Mouse (Mus musculus) liver, embryonic 11.5 days (tissue): ENCODE measurements around the gene Slc16a14. TPM values are rescaled to one million over a fixed set of nuclear protein-coding genes. Genes with fewer than 3 reads are reported as not detected.

Experiments used
- ATAC-seq: fragments of 200-750 bp; cut with Nextera tagmentation; replicated peaks from 2 replicates; pipeline ENCODE4 v1.8.0; 2017; ENCODE audit warnings: moderate number of reproducible peaks, mild to moderate bottlenecking, moderate TSS enrichment, moderate library complexity; ENCODE audit not compliant: low FRiP score
- DNase-seq: peaks from one replicate; pipeline ENCODE4 v3.0.0-alpha.2; 2017; ENCODE audit warnings: low spot score
- H3K27ac ChIP-seq: fragments of 300-500 bp; sonication (generic); 2 replicates; pipeline ENCODE4 v1.5.1; 2014; ENCODE audit warnings: mild to moderate bottlenecking, low read depth, low read length, control low read depth
- H3K27me3 ChIP-seq: fragments of 300-500 bp; sonication (generic); replicated peaks from 2 replicates; pipeline ENCODE4 v1.6.1; 2014; ENCODE audit warnings: low read length, mixed read lengths; ENCODE audit not compliant: control insufficient read depth, insufficient read depth
- H3K36me3 ChIP-seq: fragments of 300-500 bp; sonication (generic); 2 replicates; pipeline ENCODE4 v1.6.1; 2014; ENCODE audit warnings: mild to moderate bottlenecking, low read length, moderate library complexity, mixed read lengths; ENCODE audit not compliant: control insufficient read depth, insufficient read depth
- H3K4me1 ChIP-seq: fragments of 300-500 bp; sonication (generic); replicated peaks from 2 replicates; pipeline ENCODE4 v1.6.1; 2014; ENCODE audit warnings: low read length, mixed read lengths; ENCODE audit not compliant: control insufficient read depth, insufficient read depth
- H3K4me2 ChIP-seq: fragments of 300-500 bp; sonication (generic); 2 replicates; pipeline ENCODE4 v1.6.1; 2014; ENCODE audit warnings: mild to moderate bottlenecking, control low read depth, moderate library complexity
- H3K4me3 ChIP-seq: fragments of 300-500 bp; sonication (generic); 2 replicates; pipeline ENCODE4 v1.5.1; 2014; ENCODE audit warnings: low read depth, low read length, control low read depth
- H3K9ac ChIP-seq: fragments of 300-500 bp; sonication (generic); 2 replicates; pipeline ENCODE4 v1.6.1; 2014; ENCODE audit warnings: low read depth, low read length, control low read depth
- H3K9me3 ChIP-seq: fragments of 300-500 bp; sonication (generic); 2 replicates; pipeline ENCODE4 v1.6.1; 2016; ENCODE audit warnings: low read length, inconsistent platforms, mixed read lengths; ENCODE audit not compliant: control insufficient read depth
- WGBS: fragments of 180-500 bp; shearing (Covaris S2); extraction: QIAGEN DNeasy Blood & Tissue Kit; methylation state at CpG from one replicate; pipeline ENCODE4 v1.1.7; 2014; 5-methylcytosine and 5-hydroxymethylcytosine counted together
- polyA plus RNA-seq: library from polyadenylated mRNA; unstranded; fragments of >200 nt; fragmentation: Nextera tagmentation; extraction: Ambion mirVana; gene quantifications from 2 replicates; pipeline ENCODE4 v1.2.1, GENCODE M21; 2014

Slc16a14 gene
- polyA plus RNA-seq, 1 experiment from 2014 or later = 0.08 TPM

DNA sequence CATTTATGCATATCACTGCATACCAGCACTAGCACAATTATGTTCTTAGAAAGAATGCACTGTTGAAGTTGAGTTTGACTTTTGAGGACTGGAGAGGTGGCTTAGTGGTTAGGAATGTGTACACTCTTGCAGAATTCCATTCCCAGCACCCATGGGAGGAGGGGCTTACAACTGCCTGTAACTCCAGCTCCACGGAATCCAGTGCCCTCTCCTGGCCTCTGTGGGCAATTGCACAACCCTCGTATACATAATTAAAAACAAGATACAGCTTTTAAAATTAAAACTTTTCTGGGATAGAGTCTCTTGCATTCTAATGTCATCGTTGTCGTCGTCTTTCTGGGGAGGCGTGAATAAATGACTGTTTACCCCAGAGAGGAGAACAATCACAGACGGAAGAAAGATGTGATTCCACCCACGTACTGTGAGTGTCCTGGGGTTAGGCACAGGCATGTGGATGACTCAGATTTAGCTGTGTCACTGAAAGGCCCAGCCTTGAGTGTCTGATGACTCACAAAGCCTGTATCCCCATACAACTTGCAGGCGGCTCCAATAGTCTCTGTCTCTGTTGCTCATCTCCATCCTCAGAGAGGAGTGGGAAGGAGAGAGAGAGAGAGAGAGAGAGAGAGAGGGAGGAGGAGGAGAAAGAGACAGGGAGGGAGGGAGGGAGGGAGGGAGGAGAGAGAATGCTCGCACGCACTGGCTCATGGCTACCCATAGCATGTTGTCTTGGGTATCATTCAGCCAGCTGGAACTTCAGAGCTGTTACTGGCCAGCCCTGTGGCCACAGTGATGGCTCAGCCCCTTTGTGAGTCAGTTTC lies 53.5 kb downstream of the Slc16a14 start:
- 67% methylated on average over 11 of the region's 11 CpGs for WGBS
- no peak overlapping the region for H3K4me3 ChIP-seq
- ATAC-seq (peak; percentile 16; the same call in 1 of the 2 replicates), DNase-seq (no peak)
- H3K9me3 ChIP-seq = no peaks in the 10 kb centered on the region
- no peaks in the 10 kb centered on the region for H3K36me3 ChIP-seq
- no peak overlapping the region for H3K4me2 ChIP-seq
- H3K27me3 ChIP-seq = no peaks in the 10 kb centered on the region
- no peak overlapping the region for H3K27ac ChIP-seq
- no peaks in the 10 kb centered on the region for H3K4me1 ChIP-seq
- H3K9ac ChIP-seq = no peak overlapping the region

DNA sequence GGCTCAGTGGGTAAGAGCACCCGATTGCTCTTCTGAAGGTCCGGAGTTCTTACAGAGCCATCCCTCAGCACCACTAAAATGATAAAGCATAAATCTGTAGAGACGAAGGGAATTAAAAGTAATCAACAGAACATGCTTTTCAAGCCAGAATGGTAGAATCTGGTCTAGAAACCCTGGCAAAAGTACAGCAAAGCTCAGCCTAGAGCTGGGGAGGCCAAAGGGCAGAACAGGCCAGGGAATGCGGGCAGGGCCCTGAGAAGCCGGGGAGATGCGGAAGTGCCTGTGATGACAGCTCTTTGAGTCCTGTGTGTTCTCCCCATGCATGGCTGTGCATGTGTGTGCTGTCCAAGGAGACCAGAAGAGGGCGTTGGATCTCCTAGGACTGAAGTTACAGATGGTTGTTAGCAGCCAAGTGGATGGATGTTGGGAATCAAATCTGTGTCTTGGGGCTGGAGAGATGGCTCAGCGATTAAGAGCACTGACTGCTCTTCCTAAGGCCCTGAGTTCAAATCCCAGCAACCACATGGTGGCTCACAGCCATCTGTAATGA lies 55.3 kb downstream of the Slc16a14 start:
- Histone ChIP-seq H3K4me3 (no peak overlapping the region), H3K36me3 (no peaks in the 10 kb centered on the region), H3K27ac (no peak overlapping the region), H3K4me1 (no peaks in the 10 kb centered on the region), H3K4me2 (no peak overlapping the region), H3K27me3 (no peaks in the 10 kb centered on the region), H3K9me3 (no peaks in the 10 kb centered on the region), H3K9ac (no peak overlapping the region)
- DNase-seq = no peak
- WGBS = 85% methylated on average over 8 of the region's 8 CpGs
- no peak for ATAC-seq

DNA sequence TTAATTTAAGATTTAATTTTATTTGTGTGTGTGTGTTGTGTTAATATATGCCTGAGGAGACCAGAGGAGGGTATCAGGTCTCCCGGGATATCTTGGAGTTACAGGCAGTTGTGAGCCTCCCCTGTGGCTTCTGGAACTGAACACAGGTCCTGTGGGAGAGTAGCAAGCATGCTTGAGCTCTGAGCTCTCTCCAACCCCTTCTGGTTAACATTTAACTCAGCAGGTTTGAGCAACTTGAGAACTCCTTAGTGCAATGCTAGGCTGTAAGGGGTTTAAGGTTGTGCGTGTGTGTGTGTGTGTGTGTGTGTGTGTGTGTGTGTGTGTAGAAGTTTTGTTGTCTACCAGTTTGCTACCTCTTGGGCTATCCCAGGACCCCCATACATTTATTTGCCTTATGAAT lies 57.3 kb downstream of the Slc16a14 start:
- peaks cover 4% of the 10 kb centered on the region; the same call in 1 of the 2 replicates for H3K4me1 ChIP-seq
- H3K27ac ChIP-seq = no peak overlapping the region
- H3K9ac ChIP-seq = no peak overlapping the region
- DNase-seq (no peak), ATAC-seq (peak; percentile 42; the same call in 1 of the 2 replicates)
- no peak overlapping the region for H3K4me3 ChIP-seq
- no peak overlapping the region for H3K4me2 ChIP-seq
- no peaks in the 10 kb centered on the region for H3K27me3 ChIP-seq
- H3K9me3 ChIP-seq = no peaks in the 10 kb centered on the region
- no peaks in the 10 kb centered on the region for H3K36me3 ChIP-seq
- WGBS = 71% methylated on average over 2 of the region's 2 CpGs

DNA sequence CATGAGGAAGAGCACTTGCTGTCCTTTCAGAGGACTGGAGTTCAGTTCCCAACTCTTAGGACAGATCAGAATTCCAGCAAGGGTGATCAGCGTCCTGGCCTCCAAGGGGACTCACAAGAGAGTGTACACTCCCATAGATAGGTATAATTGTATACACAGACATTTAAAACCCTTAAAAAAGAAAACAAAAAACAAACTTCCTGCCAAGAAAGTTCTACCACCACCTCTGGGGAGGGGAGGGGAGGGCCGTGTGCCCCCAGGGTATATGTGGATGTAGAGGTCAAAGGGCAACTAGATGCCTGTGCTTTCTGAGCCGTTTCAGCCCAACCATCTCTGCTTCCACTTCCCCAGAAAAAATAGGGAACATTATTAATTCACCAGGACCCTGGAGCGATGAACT lies 62.0 kb downstream of the Slc16a14 start:
- no peak overlapping the region for H3K9ac ChIP-seq
- 64% methylated on average over 4 of the region's 4 CpGs for WGBS
- peaks cover 4% of the 10 kb centered on the region; the same call in 1 of the 2 replicates for H3K4me1 ChIP-seq
- ATAC-seq (no peak), DNase-seq (no peak)
- H3K36me3 ChIP-seq = no peaks in the 10 kb centered on the region
- H3K9me3 ChIP-seq = no peaks in the 10 kb centered on the region
- H3K27ac ChIP-seq = no peak overlapping the region
- H3K4me3 ChIP-seq = no peak overlapping the region
- no peaks in the 10 kb centered on the region for H3K27me3 ChIP-seq
- H3K4me2 ChIP-seq = no peak overlapping the region

DNA sequence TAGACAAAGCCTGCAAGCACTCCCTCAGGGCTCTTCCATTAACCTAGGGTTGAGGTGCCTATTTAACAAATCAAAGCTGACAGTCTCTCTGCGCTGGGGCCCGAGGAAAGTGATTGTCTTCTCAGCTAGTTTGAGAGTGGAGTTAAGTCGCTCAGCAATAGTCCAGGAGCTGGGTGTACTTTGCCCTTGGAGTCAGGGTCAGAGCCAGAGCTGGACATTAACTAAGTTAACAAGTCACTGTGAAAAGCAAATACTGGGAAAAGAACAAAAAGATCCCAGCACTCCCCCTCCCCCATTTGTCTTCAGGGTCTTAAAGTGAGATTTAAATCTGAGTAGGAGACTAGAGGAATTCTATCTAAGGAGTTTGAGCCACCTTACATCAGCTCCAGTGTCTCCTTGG lies 62.8 kb downstream of the Slc16a14 start:
- Histone ChIP-seq H3K4me3 (no peak overlapping the region), H3K27me3 (no peaks in the 10 kb centered on the region), H3K36me3 (no peaks in the 10 kb centered on the region), H3K4me1 (peaks cover 4% of the 10 kb centered on the region; the same call in 1 of the 2 replicates), H3K9me3 (no peaks in the 10 kb centered on the region), H3K4me2 (no peak overlapping the region), H3K9ac (no peak overlapping the region), H3K27ac (peak overlapping the region; percentile 36; the same call in 1 of the 2 replicates)
- no peak for ATAC-seq
- DNase-seq = no peak
- 54% methylated on average over 3 of the region's 3 CpGs for WGBS

DNA sequence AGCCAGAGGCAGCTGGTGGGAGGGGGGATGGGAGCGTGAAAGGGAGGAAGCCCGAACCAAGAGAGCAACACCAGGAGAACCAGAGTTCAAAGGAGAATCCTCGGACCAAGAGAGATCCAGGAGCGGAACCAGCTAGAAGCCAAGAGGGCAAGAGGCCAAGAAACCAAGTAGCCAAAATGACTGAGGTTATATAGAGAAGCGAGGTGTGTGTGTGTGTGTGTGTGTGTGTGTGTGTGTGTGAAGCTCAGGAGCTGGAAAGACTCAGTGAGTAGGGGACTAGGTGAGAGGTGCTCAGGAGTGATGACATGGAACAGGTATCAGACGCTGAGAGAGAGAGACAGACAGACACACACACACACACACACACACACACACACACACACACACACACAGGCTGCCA lies 63.8 kb downstream of the Slc16a14 start:
- H3K27me3 ChIP-seq = no peaks in the 10 kb centered on the region
- no peaks in the 10 kb centered on the region for H3K9me3 ChIP-seq
- no peak overlapping the region for H3K4me2 ChIP-seq
- peak overlapping the region; percentile 36; the same call in 1 of the 2 replicates for H3K27ac ChIP-seq
- DNase-seq (no peak), ATAC-seq (no peak)
- H3K4me3 ChIP-seq = no peak overlapping the region
- no peak overlapping the region for H3K9ac ChIP-seq
- 61% methylated on average over 6 of the region's 6 CpGs for WGBS
- H3K36me3 ChIP-seq = no peaks in the 10 kb centered on the region
- H3K4me1 ChIP-seq = peaks cover 4% of the 10 kb centered on the region; the same call in 1 of the 2 replicates

DNA sequence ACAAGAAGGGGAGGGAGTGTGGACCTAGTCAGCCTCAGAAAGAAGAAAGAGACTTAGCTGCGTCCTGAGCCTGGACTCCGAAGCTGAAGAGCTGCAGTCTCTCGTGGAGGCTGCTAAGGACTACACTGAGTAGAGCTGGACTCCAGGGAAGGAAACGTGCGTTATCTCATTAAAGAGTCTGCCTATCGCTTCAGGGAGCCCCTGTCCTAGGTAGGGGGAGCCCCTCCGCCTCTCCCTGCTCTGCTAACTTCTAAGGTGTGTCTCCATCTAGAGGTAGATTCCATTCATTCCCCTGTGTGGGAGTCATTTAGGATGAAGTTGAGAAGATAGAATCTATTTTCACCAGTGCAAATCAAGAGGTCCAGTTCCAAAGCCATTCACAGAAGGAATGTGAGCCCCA lies 65.4 kb downstream of the Slc16a14 start:
- ATAC-seq (peak; percentile 60; the same call in 1 of the 2 replicates), DNase-seq (no peak)
- H3K4me2 ChIP-seq = no peak overlapping the region
- H3K9ac ChIP-seq = no peak overlapping the region
- H3K27me3 ChIP-seq = no peaks in the 10 kb centered on the region
- H3K4me1 ChIP-seq = peaks cover 4% of the 10 kb centered on the region; the same call in 1 of the 2 replicates
- no peak overlapping the region for H3K27ac ChIP-seq
- no peaks in the 10 kb centered on the region for H3K36me3 ChIP-seq
- 27% methylated on average over 7 of the region's 7 CpGs for WGBS
- no peaks in the 10 kb centered on the region for H3K9me3 ChIP-seq
- no peak overlapping the region for H3K4me3 ChIP-seq

DNA sequence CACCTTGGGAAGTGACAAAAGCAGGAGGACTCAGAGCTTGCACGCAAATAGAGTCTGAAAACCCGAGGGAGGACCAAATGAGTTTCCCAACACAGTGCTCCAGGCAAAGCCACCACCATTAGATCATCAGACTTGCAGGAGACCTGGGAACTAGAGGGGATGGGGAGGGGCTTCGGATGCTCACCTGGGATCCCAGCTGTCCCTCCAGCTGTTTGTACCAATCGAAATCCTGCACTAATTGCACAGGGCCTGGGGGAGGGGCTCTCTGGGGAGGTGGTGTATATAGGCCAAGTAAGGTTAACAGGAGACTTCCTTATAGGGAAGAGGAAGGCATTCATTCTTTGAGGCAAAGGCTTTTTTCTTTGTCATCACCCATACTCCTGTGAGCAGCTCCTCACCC lies 66.1 kb downstream of the Slc16a14 start:
- no peaks in the 10 kb centered on the region for H3K27me3 ChIP-seq
- WGBS = 79% methylated on average over 4 of the region's 4 CpGs
- no peak overlapping the region for H3K27ac ChIP-seq

DNA sequence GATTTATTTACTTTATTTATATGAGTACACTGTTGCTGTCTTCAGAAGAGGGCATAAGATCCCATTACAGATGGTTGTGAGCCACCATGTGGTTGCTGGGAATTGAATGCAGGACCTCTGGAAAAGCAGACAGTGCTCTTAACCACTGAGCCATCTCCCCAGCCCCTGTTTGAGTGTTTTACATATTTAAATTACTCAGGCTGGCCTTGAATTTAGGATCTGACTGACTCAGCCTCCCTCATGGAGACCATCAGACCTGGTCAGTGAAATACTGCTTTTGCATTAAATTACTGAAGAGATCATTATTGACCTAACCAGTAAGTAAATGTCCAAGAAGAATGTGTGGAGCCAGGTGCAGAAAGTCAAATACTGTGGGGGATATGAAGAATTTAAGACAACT lies 66.6 kb downstream of the Slc16a14 start:
- no peak overlapping the region for H3K4me2 ChIP-seq
- H3K36me3 ChIP-seq = no peaks in the 10 kb centered on the region
- peaks cover 4% of the 10 kb centered on the region; the same call in 1 of the 2 replicates for H3K4me1 ChIP-seq
- no peak overlapping the region for H3K4me3 ChIP-seq
- DNase-seq = no peak
- H3K27ac ChIP-seq = no peak overlapping the region
- H3K9me3 ChIP-seq = no peaks in the 10 kb centered on the region
- H3K27me3 ChIP-seq = no peaks in the 10 kb centered on the region
- no peak overlapping the region for H3K9ac ChIP-seq
- no peak for ATAC-seq

More for the DNA sequence above, 66.1 kb downstream of the Slc16a14 start:
- ATAC-seq = no peak
- Histone ChIP-seq H3K36me3 (no peaks in the 10 kb centered on the region), H3K9me3 (no peaks in the 10 kb centered on the region), H3K4me3 (no peak overlapping the region), H3K4me2 (no peak overlapping the region), H3K4me1 (peaks cover 4% of the 10 kb centered on the region; the same call in 1 of the 2 replicates), H3K9ac (no peak overlapping the region)
- DNase-seq = no peak
